Mouse (Mus musculus) lung, postnatal 0 days (tissue): ENCODE data around the gene Pla2g2e. TPM values are rescaled to one million over a fixed set of nuclear protein-coding genes. Genes with fewer than 3 reads are reported as not detected.

Experiments used
- ATAC-seq: fragments of 200-750 bp; cut with Nextera tagmentation; 2 replicates; pipeline ENCODE4 v1.8.0; 2017; ENCODE audit warnings: moderate library complexity
- DNase-seq: peaks from one replicate; pipeline ENCODE4 v3.0.0-alpha.2; 2016; ENCODE audit warnings: low spot score
- H3K27ac ChIP-seq: fragments of 300-500 bp; sonication (generic); 2 replicates; pipeline ENCODE4 v1.5.1; 2014; ENCODE audit warnings: antibody characterized with exemption, mild to moderate bottlenecking, low read length, mixed read lengths
- H3K27me3 ChIP-seq: fragments of 300-500 bp; sonication (generic); replicated peaks from 2 replicates; pipeline ENCODE4 v1.6.1; 2014; ENCODE audit warnings: low read length, mixed read lengths; ENCODE audit not compliant: insufficient read depth
- H3K36me3 ChIP-seq: fragments of 300-500 bp; sonication (generic); 2 replicates; pipeline ENCODE4 v1.6.1; 2014; ENCODE audit warnings: low read length, mixed read lengths; ENCODE audit not compliant: insufficient read depth
- H3K4me1 ChIP-seq: fragments of 300-500 bp; sonication (generic); 2 replicates; pipeline ENCODE4 v1.6.1; 2014; ENCODE audit warnings: antibody characterized with exemption, low read depth, low read length, mixed read lengths; ENCODE audit not compliant: insufficient read depth
- H3K4me2 ChIP-seq: fragments of 300-500 bp; sonication (generic); replicated peaks from 2 replicates; pipeline ENCODE4 v1.6.1; 2014; ENCODE audit warnings: low read depth, mild to moderate bottlenecking, low read length, moderate library complexity, mixed read lengths
- H3K4me3 ChIP-seq: fragments of 300-500 bp; sonication (generic); 2 replicates; pipeline ENCODE4 v1.5.1; 2014; ENCODE audit warnings: low read depth, low read length
- H3K9ac ChIP-seq: fragments of 300-500 bp; sonication (generic); replicated peaks from 2 replicates; pipeline ENCODE4 v1.6.1; 2014; ENCODE audit warnings: low read depth, mild to moderate bottlenecking
- H3K9me3 ChIP-seq: fragments of 300-500 bp; sonication (generic); 2 replicates; pipeline ENCODE4 v1.6.1; 2016; ENCODE audit warnings: low read length, mixed read lengths
- CTCF ChIP-seq: IDR thresholded peaks from 2 replicates; pipeline ENCODE4 v1.5.1; 2016; ENCODE audit warnings: antibody characterized with exemption, mild to moderate bottlenecking
- EP300 ChIP-seq: IDR thresholded peaks from 2 replicates; pipeline ENCODE4 v1.6.1; 2016; ENCODE audit warnings: antibody characterized with exemption, mild to moderate bottlenecking, control low read depth
- WGBS: fragments of 180-500 bp; shearing (Covaris S2); extraction: QIAGEN DNeasy Blood & Tissue Kit; methylation state at CpG from one replicate; pipeline ENCODE4 v1.1.7; 2014; 5-methylcytosine and 5-hydroxymethylcytosine counted together
- polyA plus RNA-seq: library from polyadenylated mRNA; unstranded; fragments of >200 nt; fragmentation: Nextera tagmentation; extraction: Ambion mirVana; gene quantifications from 2 replicates; pipeline ENCODE4 v1.2.1, GENCODE M21; 2015

The Pla2g2e gene
- polyA plus RNA-seq, 1 experiment from 2014 or later, result not detected

DNA sequence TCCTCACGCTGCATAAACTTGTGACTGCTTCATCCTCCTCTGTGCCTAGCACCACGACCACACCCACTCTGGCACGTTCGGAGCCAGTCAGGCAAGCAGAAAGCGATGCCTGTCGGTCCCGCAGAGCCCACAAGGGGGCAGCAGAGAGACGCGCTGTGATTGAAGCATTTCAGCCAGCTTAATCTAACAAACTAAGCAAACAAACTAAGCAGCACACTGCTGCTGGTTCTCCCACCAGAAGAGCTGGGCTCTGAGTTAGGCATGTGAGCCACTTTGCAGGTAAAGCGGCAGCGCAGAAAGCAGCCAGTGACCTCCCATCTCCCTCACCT is 44.4 kb downstream of the Pla2g2e start:
- ATAC-seq (peak; percentile 86), DNase-seq (peak; percentile 94)
- Histone ChIP-seq H3K9ac (no peak overlapping the region), H3K27me3 (no peaks in the 10 kb centered on the region), H3K27ac (no peak overlapping the region), H3K4me2 (no peak overlapping the region), H3K4me3 (no peak overlapping the region), H3K36me3 (no peaks in the 10 kb centered on the region), H3K9me3 (no peaks in the 10 kb centered on the region), H3K4me1 (no peaks in the 10 kb centered on the region)
- 1% methylated on average over 11 of the region's 11 CpGs for WGBS
- TF ChIP-seq CTCF (peak; percentile 100), EP300 (no peak)

DNA sequence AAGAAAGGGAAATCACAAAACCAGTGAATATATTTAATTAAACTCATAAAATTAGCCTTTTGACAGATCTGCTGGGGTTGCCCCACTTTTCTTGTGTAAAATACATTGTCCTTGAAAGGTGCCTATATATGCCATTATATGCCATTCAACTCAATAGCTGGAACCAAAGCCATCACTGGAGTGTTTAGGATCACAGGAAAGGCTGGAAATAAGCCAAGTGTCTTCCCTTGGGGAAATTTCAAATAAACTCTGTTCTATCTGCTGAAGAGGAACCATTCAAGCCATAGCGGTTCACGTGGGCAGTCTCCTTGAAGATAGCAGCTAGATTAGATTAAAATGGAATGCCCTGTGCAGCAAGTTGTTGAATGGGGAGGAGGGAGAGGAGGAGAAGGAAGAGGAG is 47.8 kb downstream of the Pla2g2e start:
- Histone ChIP-seq H3K9ac (no peak overlapping the region), H3K4me3 (no peak overlapping the region), H3K36me3 (no peaks in the 10 kb centered on the region), H3K4me1 (no peaks in the 10 kb centered on the region), H3K27me3 (no peaks in the 10 kb centered on the region), H3K27ac (no peak overlapping the region), H3K4me2 (no peak overlapping the region), H3K9me3 (no peaks in the 10 kb centered on the region)
- no peak for ATAC-seq
- DNase-seq, result no peak
- TF ChIP-seq EP300 (no peak), CTCF (no peak)
- 17% methylated on average over 2 of the region's 2 CpGs for WGBS

Other genes starting within 250 kb of the Pla2g2e start
- gene Vwa5b1, start 242.1 kb upstream of the Pla2g2e start, polyA plus RNA-seq, result 0.08 and 0.12 TPM in 2 replicates
- gene Pla2g2c, start 153.2 kb upstream of the Pla2g2e start, polyA plus RNA-seq, result 0.43 and 0.53 TPM in 2 replicates
- gene Ubxn10, start 140.8 kb upstream of the Pla2g2e start, polyA plus RNA-seq, result 10.1 and 11.7 TPM in 2 replicates
- not detected in 2 replicates for gene Pla2g2f, start 120.3 kb upstream of the Pla2g2e start, polyA plus RNA-seq
- not detected in 2 replicates for gene Pla2g2d, start 102.2 kb upstream of the Pla2g2e start, polyA plus RNA-seq
- 0.29 TPM in 1 of 2 replicates, not detected in the other for gene Pla2g5, start 14.5 kb upstream of the Pla2g2e start, polyA plus RNA-seq
- gene Gm13030, start 4.0 kb upstream of the Pla2g2e start, polyA plus RNA-seq, result not detected in 2 replicates
- 3.7 and 4.0 TPM in 2 replicates for gene Otud3, start 36.0 kb downstream of the Pla2g2e start, polyA plus RNA-seq
- 17.9 and 21.6 TPM in 2 replicates for gene Rnf186, start 89.2 kb downstream of the Pla2g2e start, polyA plus RNA-seq
- gene Tmco4, start 94.9 kb downstream of the Pla2g2e start, polyA plus RNA-seq, result 8.3 and 8.5 TPM in 2 replicates
- not detected in 2 replicates for gene Htr6, start 197.6 kb downstream of the Pla2g2e start, polyA plus RNA-seq
- 141 and 151 TPM in 2 replicates for gene Nbl1, start 215.1 kb downstream of the Pla2g2e start, polyA plus RNA-seq